Mouse (Mus musculus) heart, embryonic 14.5 days (tissue): Measurements from ENCODE around the gene Bcr. TPM values are rescaled to one million over a fixed set of nuclear protein-coding genes. Genes with fewer than 3 reads are reported as not detected.

Source experiments
- ATAC-seq: fragments of 200-750 bp; cut with Nextera tagmentation; 2 replicates; pipeline ENCODE4 v1.8.0; 2017; ENCODE audit warnings: low read depth, moderate TSS enrichment; ENCODE audit not compliant: insufficient number of reproducible peaks, insufficient read depth, low FRiP score
- H3K27ac ChIP-seq, 2 experiments: fragments of 200-500 bp in 1 of 2; fragments of 300-500 bp in 1 of 2; sonication (generic) in 1 of 2; replicated peaks in 1 of 2; 2 replicates each; pipeline ENCODE4 v1.5.1; 2012 to 2014; ENCODE audit warnings: low read depth in 2 of 2, low read length in 2 of 2, control low read depth in 1 of 2, mild to moderate bottlenecking in 1 of 2, mixed read lengths in 1 of 2; ENCODE audit not compliant: control insufficient read depth in 1 of 2, insufficient read depth in 1 of 2
- H3K27me3 ChIP-seq: fragments of 300-500 bp; sonication (generic); 2 replicates; pipeline ENCODE4 v1.6.1; 2014; ENCODE audit warnings: mild to moderate bottlenecking, low read length, control low read depth; ENCODE audit not compliant: control insufficient read depth, insufficient read depth
- H3K36me3 ChIP-seq: fragments of 300-500 bp; sonication (generic); 2 replicates; pipeline ENCODE4 v1.6.1; 2014; ENCODE audit warnings: mild to moderate bottlenecking, control low read depth, low read length, mixed read lengths; ENCODE audit not compliant: control insufficient read depth, insufficient read depth
- H3K4me1 ChIP-seq, 2 experiments: fragments of 200-500 bp in 1 of 2; fragments of 300-500 bp in 1 of 2; sonication (generic) in 1 of 2; 2 replicates each; pipeline ENCODE4 v1.6.1; 2012 to 2014; ENCODE audit warnings: low read length in 2 of 2, control low read depth in 1 of 2, mixed read lengths in 1 of 2; ENCODE audit not compliant: control insufficient read depth in 2 of 2, insufficient read depth in 2 of 2
- H3K4me2 ChIP-seq: fragments of 300-500 bp; sonication (generic); 2 replicates; pipeline ENCODE4 v1.6.1; 2014; ENCODE audit warnings: mild to moderate bottlenecking, low read length
- H3K4me3 ChIP-seq, 2 experiments: fragments of 200-500 bp in 1 of 2; fragments of 300-500 bp in 1 of 2; sonication (generic) in 1 of 2; 2 replicates each; pipeline ENCODE4 v1.5.1; 2012 to 2014; ENCODE audit warnings: low read length in 2 of 2, mild to moderate bottlenecking in 2 of 2, control low read depth in 1 of 2, low read depth in 1 of 2, moderate library complexity in 1 of 2; ENCODE audit not compliant: control insufficient read depth in 1 of 2, insufficient read depth in 1 of 2
- H3K9ac ChIP-seq: fragments of 300-500 bp; sonication (generic); 2 replicates; pipeline ENCODE4 v1.6.1; 2014; ENCODE audit warnings: mild to moderate bottlenecking, low read length
- H3K9me3 ChIP-seq: fragments of 300-500 bp; sonication (generic); 2 replicates; pipeline ENCODE4 v1.6.1; 2016; ENCODE audit warnings: low read length, control low read depth; ENCODE audit not compliant: control insufficient read depth
- WGBS: fragments of 180-500 bp; shearing (Covaris S2); extraction: QIAGEN DNeasy Blood & Tissue Kit; methylation state at CpG from one replicate; pipeline ENCODE4 v1.1.7; 2014; 5-methylcytosine and 5-hydroxymethylcytosine counted together
- polyA plus RNA-seq: library from polyadenylated mRNA; unstranded; fragments of >200 nt; fragmentation: Nextera tagmentation; extraction: Ambion mirVana; gene quantifications from 2 replicates; pipeline ENCODE4 v1.2.1, GENCODE M21; 2014

Bcr gene
- polyA plus RNA-seq, 1 experiment from 2014 or later, result 14.5 TPM

DNA sequence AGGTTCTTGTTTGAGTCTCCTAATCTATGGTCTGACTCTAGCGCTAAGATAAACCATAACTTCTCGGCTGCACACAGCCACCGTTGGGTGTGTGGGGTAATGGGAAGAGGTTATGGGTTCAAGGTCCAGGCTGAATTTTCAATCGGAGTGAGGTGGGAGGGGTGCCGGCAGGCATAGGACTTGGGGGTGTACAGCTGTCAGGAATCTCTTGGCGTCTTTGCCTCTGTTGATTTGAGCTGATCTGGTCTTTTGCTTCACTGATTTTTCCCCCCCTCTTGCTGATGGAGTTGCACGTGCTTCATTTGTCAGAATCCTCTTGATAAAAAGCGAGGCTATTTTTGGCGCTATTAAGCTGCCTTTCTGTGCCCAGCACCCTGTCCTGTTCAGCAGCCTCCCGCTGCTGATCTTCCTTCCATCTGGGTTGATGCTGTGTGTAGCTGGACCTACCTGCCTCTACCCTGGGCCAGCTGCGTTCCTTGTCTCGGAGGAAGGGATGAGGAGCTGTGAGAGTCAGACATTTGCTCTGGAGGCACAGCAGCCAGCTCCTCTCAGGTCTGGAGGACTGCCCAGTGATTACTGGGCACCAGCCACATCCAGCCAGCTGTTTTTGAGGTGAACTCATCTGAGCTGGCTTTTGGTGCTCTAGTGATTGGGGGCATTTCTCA lies 3.0 kb downstream of the Bcr start:
- H3K4me1 ChIP-seq, result peaks cover 31 to 49% of the 10 kb centered on the region in 2 experiments
- H3K4me2 ChIP-seq, result peak overlapping the region; percentile 91
- H3K9ac ChIP-seq, result no peak overlapping the region
- H3K4me3 ChIP-seq, result peak overlapping the region; percentile 11 to 90
- H3K36me3 ChIP-seq, result 0 out of 2 replicates have a peak, but pooled peaks cover 4% of the 10 kb centered on the region
- WGBS, result 29% methylated on average over 12 of the region's 12 CpGs
- H3K27ac ChIP-seq, result no peak overlapping the region
- no peak for ATAC-seq
- no peaks in the 10 kb centered on the region for H3K9me3 ChIP-seq
- peaks cover 3% of the 10 kb centered on the region; the same call in 1 of the 2 replicates for H3K27me3 ChIP-seq

DNA sequence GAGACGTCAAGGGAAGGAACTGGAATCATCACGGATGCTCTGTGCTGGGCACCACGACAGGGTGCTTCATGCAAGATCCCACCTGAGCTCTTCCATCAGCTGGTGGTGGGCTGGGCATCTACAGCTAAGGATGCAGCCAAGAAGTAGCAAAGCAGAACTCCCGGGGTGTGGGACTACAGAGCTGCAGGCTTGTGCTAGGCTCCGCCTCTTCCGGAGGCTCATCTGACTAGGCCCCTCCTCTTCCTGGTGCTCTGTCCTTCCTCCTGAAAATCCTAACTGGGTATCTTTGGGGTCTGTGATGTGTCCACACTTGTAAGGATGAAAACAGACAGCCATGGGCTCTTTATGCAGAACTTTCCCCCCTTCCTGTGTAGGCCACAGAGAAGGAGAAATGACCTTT lies 5.3 kb downstream of the Bcr start:
- Histone ChIP-seq H3K27ac (no peak overlapping the region), H3K9me3 (no peaks in the 10 kb centered on the region), H3K27me3 (peaks cover 3% of the 10 kb centered on the region; the same call in 1 of the 2 replicates), H3K4me1 (peaks cover 32 to 52% of the 10 kb centered on the region in 2 experiments), H3K9ac (no peak overlapping the region), H3K36me3 (0 out of 2 replicates have a peak, but pooled peaks cover 4% of the 10 kb centered on the region), H3K4me2 (no peak overlapping the region), H3K4me3 (no peak overlapping the region)
- WGBS, result 68% methylated on average over 6 of the region's 6 CpGs
- ATAC-seq, result no peak

GRCm38 (mm10) chr10:75067446-75067845 lies 7.1 kb downstream of the Bcr start:
- peaks cover 25 to 38% of the 10 kb centered on the region in 2 experiments for H3K4me1 ChIP-seq
- no peak overlapping the region for H3K4me3 ChIP-seq
- no peak overlapping the region for H3K27ac ChIP-seq
- no peak for ATAC-seq
- H3K27me3 ChIP-seq, result no peaks in the 10 kb centered on the region; the same call in 1 of the 2 replicates
- 0 out of 2 replicates have a peak, but pooled peaks cover 4% of the 10 kb centered on the region for H3K36me3 ChIP-seq
- H3K9me3 ChIP-seq, result no peaks in the 10 kb centered on the region
- H3K4me2 ChIP-seq, result no peak overlapping the region
- no peak overlapping the region for H3K9ac ChIP-seq

DNA sequence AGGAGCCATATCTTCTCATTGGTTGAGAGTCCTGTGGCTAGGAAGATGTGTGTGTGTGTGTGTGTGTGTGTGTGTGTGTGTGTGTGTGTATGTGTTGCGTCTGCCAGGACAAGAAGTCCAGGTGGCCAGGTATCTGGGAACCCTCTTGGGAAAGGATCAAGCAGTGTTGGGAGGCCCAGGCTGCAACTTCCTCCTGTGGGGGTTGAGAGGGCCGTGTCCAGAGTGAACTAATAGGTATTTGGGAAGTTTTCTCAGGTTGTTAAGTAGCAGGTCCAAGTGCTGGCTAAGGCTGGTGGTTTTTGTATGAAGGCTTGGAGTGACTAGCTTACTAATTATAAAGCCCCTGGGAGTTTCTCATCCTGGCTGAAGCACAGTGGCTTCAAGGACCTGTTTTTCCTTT lies 7.7 kb downstream of the Bcr start:
- 74% methylated on average over 2 of the region's 2 CpGs for WGBS
- Histone ChIP-seq H3K9ac (no peak overlapping the region), H3K9me3 (no peaks in the 10 kb centered on the region), H3K27me3 (no peaks in the 10 kb centered on the region), H3K4me1 (peaks cover 23 to 35% of the 10 kb centered on the region in 2 experiments), H3K4me3 (no peak overlapping the region), H3K27ac (no peak overlapping the region), H3K36me3 (0 out of 2 replicates have a peak, but pooled peaks cover 4% of the 10 kb centered on the region), H3K4me2 (no peak overlapping the region)
- ATAC-seq, result no peak

- H3K4me3 ChIP-seq, result no peak overlapping the region
- no peak for ATAC-seq
- WGBS, result 39% methylated on average over 12 of the region's 12 CpGs
- no peak overlapping the region for H3K27ac ChIP-seq
- H3K9me3 ChIP-seq, result no peaks in the 10 kb centered on the region
- H3K27me3 ChIP-seq, result no peaks in the 10 kb centered on the region
- 0 out of 2 replicates have a peak, but pooled peaks cover 4% of the 10 kb centered on the region for H3K36me3 ChIP-seq
- no peak overlapping the region; the same call in 1 of the 2 replicates for H3K9ac ChIP-seq
- H3K4me2 ChIP-seq, result peak overlapping the region; percentile 25; the same call in 1 of the 2 replicates
- H3K4me1 ChIP-seq, result peaks cover 16 to 28% of the 10 kb centered on the region in 2 experiments
These were observed 8.4 kb downstream of the Bcr start for GRCm38 (mm10) chr10:75068624-75069328.

DNA sequence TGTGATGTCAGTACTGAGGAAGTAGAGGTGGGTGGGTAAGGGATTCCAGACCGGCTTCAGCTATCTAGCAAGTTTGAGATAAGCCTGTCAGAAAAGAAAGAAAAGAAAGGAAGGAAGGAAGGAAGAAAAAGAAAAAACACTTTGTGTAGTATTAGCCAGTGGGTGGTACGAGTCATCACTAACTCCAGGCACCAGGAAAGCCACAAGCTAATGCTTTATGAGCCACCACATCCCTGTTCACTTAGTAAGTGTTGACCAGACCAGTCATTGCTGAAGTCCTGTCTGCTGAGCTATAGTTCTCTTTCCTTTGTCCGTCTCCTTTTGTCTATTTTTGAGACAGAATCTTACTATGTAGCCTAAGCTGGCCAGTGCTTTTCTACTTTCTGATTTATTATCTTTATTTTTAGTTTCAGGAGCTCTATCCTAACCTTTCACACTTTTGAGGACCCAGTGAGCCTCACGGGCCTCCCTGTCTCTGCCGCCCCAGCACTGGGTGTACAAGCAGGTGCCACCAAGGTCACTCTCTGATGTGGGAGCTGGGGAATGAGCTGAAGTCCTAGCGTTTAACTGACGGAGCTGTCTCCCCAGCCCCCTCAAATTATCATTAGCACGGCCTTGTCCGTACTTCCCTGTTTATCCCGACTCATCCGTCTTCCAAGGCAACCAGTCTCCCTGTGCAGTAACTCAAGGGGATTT lies 10.0 kb downstream of the Bcr start:
- no peak overlapping the region for H3K4me3 ChIP-seq
- no peaks in the 10 kb centered on the region for H3K9me3 ChIP-seq
- H3K27me3 ChIP-seq, result no peaks in the 10 kb centered on the region
- no peak overlapping the region for H3K4me2 ChIP-seq
- H3K36me3 ChIP-seq, result no peaks in the 10 kb centered on the region
- H3K27ac ChIP-seq, result peak overlapping the region; percentile 29 to 43; a peak in 3 of 4 replicates
- ATAC-seq, result no peak
- H3K4me1 ChIP-seq, result peaks cover 14 to 24% of the 10 kb centered on the region in 2 experiments
- 52% methylated on average over 11 of the region's 11 CpGs for WGBS
- no peak overlapping the region for H3K9ac ChIP-seq

GRCm38 (mm10) chr10:75075665-75076064 lies 15.3 kb downstream of the Bcr start:
- no peak overlapping the region for H3K27ac ChIP-seq
- no peak overlapping the region for H3K9ac ChIP-seq
- H3K36me3 ChIP-seq, result no peaks in the 10 kb centered on the region
- H3K9me3 ChIP-seq, result no peaks in the 10 kb centered on the region
- 74% methylated on average over 5 of the region's 5 CpGs for WGBS
- no peak overlapping the region for H3K4me3 ChIP-seq
- ATAC-seq, result no peak
- H3K4me1 ChIP-seq, result peaks cover 0 to 1% of the 10 kb centered on the region in 2 experiments; a peak in 2 of 4 replicates
- H3K4me2 ChIP-seq, result no peak overlapping the region
- H3K27me3 ChIP-seq, result no peaks in the 10 kb centered on the region
